Mouse (Mus musculus) lung, embryonic 16.5 days (tissue): ENCODE data around the gene Ssu72. TPM values are rescaled to one million over a fixed set of nuclear protein-coding genes. Genes with fewer than 3 reads are reported as not detected.

Experiments used
- polyA plus RNA-seq: library from polyadenylated mRNA; unstranded; fragments of >200 nt; fragmentation: Nextera tagmentation; extraction: Ambion mirVana; gene quantifications from 2 replicates; pipeline ENCODE4 v1.2.1, GENCODE M21; 2015

Ssu72 gene
- polyA plus RNA-seq, 1 experiment from 2014 or later = 148 TPM

Other genes starting within 250 kb of the Ssu72 start
- gene Tmem52, start 235.7 kb upstream of the Ssu72 start, polyA plus RNA-seq = 0.40 and 0.72 TPM in 2 replicates
- 389 and 455 TPM in 2 replicates for gene Gnb1, start 213.4 kb upstream of the Ssu72 start, polyA plus RNA-seq
- 71.9 and 76.3 TPM in 2 replicates for gene Nadk, start 142.4 kb upstream of the Ssu72 start, polyA plus RNA-seq
- gene Slc35e2, start 103.4 kb upstream of the Ssu72 start, polyA plus RNA-seq = 5.9 and 6.5 TPM in 2 replicates
- gene Cdk11b, start 79.9 kb upstream of the Ssu72 start, polyA plus RNA-seq = 51.8 and 54.6 TPM in 2 replicates
- not detected in 2 replicates for gene Gm10563, start 59.4 kb upstream of the Ssu72 start, polyA plus RNA-seq
- gene Mmp23, start 51.4 kb upstream of the Ssu72 start, polyA plus RNA-seq = 43.3 and 47.2 TPM in 2 replicates
- gene Mib2, start 35.6 kb upstream of the Ssu72 start, polyA plus RNA-seq = 27.8 and 31.9 TPM in 2 replicates
- gene Fndc10, start 10.5 kb upstream of the Ssu72 start, polyA plus RNA-seq = 1.3 and 1.4 TPM in 2 replicates
- gene Tmem240, start 30.0 kb downstream of the Ssu72 start, polyA plus RNA-seq = 0.15 and 0.29 TPM in 2 replicates
- 68.4 and 73.3 TPM in 2 replicates for gene Atad3a, start 56.3 kb downstream of the Ssu72 start, polyA plus RNA-seq
- gene Vwa1, start 69.9 kb downstream of the Ssu72 start, polyA plus RNA-seq = 7.5 and 8.6 TPM in 2 replicates
- 0.15 and 0.21 TPM in 2 replicates for gene Tmem88b, start 81.1 kb downstream of the Ssu72 start, polyA plus RNA-seq
- gene Ankrd65, start 85.6 kb downstream of the Ssu72 start, polyA plus RNA-seq = 0.69 and 1.0 TPM in 2 replicates
- gene Mrpl20, start 98.1 kb downstream of the Ssu72 start, polyA plus RNA-seq = 177 and 194 TPM in 2 replicates
- 179 and 185 TPM in 2 replicates for gene Ccnl2, start 107.7 kb downstream of the Ssu72 start, polyA plus RNA-seq
- 141 and 146 TPM in 2 replicates for gene Aurkaip1, start 126.5 kb downstream of the Ssu72 start, polyA plus RNA-seq
- 246 and 255 TPM in 2 replicates for gene Mxra8, start 134.9 kb downstream of the Ssu72 start, polyA plus RNA-seq
- gene Dvl1, start 142.6 kb downstream of the Ssu72 start, polyA plus RNA-seq = 4.5 and 6.0 TPM in 2 replicates
- gene Tas1r3, start 158.6 kb downstream of the Ssu72 start, polyA plus RNA-seq = 0.24 and 0.30 TPM in 2 replicates
- 15.6 and 16.4 TPM in 2 replicates for gene Cptp, start 164.6 kb downstream of the Ssu72 start, polyA plus RNA-seq
- 74.2 and 75.8 TPM in 2 replicates for gene Ints11, start 164.7 kb downstream of the Ssu72 start, polyA plus RNA-seq
- 39.7 and 43.2 TPM in 2 replicates for gene Pusl1, start 187.0 kb downstream of the Ssu72 start, polyA plus RNA-seq
- 17.5 and 20.0 TPM in 2 replicates for gene Acap3, start 187.0 kb downstream of the Ssu72 start, polyA plus RNA-seq
- gene Ube2j2, start 239.0 kb downstream of the Ssu72 start, polyA plus RNA-seq = 77.2 and 86.4 TPM in 2 replicates